Mouse (Mus musculus) urinary bladder, postnatal 36 days (tissue): Measurements from ENCODE around the gene Agbl1.
A peak's percentile ranks its signal among the peaks of the same experiment; 100 is the strongest.

Experiments
- DNase-seq, 2 experiments: peaks; one replicate each; pipeline ENCODE4 v3.0.0; 2022; ENCODE audit warnings: low spot score in 2 of 2, mixed read lengths in 1 of 2

Gene Agbl1

GRCm38 (mm10) chr7:76389240-76389639 is 159.6 kb downstream of the Agbl1 start:
- no peak for DNase-seq

DNA sequence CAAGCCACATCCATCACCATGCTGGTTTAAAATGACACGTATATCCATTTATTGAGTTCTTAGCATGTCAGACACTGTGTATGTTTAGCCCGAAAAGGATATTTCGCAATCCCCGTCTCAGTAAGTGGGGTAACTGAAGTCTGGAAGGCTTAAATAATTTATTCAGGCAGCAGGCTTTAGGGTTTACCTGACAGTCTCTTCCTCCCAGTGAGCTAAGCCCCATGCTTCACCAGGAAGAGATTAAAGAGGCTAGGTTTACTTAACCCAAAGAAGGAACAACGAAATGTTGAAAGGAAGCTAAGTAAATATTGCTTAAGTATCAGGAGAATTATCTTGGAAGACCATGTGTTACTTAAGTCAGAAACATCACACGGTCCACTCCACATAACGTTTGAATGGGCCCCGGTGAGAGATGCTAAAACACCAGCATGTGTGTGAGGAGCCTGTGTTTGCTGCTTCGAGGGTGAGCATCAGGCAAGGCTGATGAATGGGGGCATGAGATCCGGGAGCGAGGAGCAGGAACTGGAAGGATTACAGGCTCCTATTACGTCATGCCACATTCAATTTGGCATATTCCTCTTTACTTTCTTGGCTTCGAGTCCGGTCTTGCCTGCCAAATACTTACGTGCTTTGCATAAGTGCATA is 162.7 kb downstream of the Agbl1 start:
- DNase-seq: no peak

DNA sequence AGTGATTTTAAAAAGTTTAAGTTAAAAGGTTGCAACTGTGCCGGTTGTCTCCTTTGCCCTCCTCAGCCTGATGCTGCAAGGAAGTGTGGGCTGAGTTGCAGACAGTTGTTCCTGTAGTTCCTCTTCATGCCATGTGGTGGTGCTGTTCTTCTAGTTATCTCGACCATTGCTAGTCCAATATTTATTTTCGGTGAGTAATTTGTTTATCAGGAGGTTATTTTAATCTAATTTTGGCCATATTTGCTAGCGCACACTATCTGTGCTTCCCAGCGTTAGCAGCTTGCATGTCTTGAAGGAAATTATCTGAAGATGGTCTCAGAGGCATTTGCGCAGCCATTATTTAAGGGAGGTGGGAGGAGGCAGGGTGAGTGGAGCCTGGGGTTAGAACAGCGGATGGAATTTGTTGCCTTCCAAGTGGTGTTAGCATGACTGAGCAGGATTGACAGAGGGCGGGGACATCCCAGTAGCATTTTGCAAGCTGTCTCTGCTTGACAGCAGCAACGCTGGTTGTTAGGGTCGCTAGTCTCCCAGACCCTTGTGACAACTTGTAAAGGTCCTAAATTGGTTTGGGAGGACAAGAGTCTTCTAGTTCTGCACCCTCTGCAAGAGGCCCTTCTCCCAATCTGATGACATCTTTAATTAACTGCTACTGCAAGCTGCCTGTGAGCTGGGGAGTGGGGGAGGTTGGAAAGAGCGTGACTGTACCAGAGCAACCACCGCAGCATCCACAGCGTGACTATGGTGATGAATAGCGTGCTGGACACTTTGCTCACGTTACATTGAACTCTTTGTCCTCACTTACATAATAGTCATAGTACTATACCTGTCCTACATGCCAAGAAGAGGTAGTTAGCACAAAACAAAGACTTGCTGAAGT is 163.5 kb downstream of the Agbl1 start:
- DNase-seq: peak; percentile 60 to 61

DNA sequence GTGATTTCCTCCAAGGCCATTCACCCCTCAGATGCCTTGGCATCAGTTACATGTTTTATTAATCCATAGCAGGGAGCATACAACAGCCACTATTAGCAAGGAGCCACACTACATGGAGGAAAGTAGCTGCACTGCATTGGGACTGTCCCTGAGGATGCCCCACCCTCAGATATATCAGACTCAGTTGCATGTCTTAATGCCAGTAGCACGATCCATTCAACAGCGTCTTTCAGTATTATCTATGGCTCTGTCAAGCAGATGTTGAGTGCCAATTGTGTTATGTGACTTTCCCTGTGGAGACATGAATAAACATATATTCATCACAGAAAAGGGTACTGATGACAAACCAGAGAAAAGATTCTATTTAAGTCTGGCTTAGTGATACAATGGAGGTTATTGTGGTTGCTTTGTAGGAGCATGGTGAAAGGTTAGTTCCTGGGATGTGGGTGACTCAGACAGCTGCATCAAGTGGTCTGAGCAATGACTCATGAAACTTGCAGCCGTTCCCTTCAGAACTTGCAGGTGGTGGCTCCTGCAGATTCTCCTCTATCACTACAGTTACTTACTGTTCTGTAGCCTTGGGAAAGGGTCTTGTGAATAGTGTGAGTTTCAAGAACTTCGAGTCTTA is 178.4 kb downstream of the Agbl1 start:
- no peak for DNase-seq

GRCm38 (mm10) chr7:76409020-76409419 is 179.3 kb downstream of the Agbl1 start:
- no peak for DNase-seq

GRCm38 (mm10) chr7:76410403-76411180 is 180.9 kb downstream of the Agbl1 start:
- DNase-seq: no peak

- no peak for DNase-seq
Measured at GRCm38 (mm10) chr7:76411933-76412587, 182.4 kb downstream of the Agbl1 start.

GRCm38 (mm10) chr7:76416084-76416597 is 186.5 kb downstream of the Agbl1 start:
- DNase-seq: no peak

DNA sequence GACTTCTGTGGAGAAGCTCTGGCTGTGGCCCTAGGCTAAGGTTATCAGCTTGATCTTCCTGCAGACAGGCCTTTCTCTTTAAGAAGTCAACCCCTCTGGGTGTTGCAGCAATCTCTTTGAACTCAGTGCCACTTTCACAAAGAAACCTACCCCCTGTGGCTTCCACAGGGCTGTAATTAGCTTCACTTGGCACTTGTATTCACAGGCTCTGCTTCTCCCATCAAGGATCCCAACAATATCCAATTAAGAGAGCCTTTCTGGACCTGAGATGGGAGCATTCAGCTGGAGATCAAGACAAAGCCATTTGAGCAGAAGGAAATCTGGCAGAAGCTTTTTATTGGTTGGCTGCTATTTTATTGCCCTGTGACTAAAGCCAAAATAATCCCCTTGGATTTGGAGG is 208.9 kb downstream of the Agbl1 start:
- DNase-seq: peak in 1 of 2 experiments; percentile 1

GRCm38 (mm10) chr7:76438988-76439387 is 209.3 kb downstream of the Agbl1 start:
- no peak for DNase-seq

- DNase-seq: no peak
Measured at GRCm38 (mm10) chr7:76462361-76463001, 232.8 kb downstream of the Agbl1 start.

GRCm38 (mm10) chr7:76466427-76466826 is 236.7 kb downstream of the Agbl1 start:
- no peak for DNase-seq

GRCm38 (mm10) chr7:76474233-76474632 is 244.5 kb downstream of the Agbl1 start:
- no peak for DNase-seq

- no peak for DNase-seq
Measured at GRCm38 (mm10) chr7:76485546-76485945, 255.9 kb downstream of the Agbl1 start.

- DNase-seq: no peak
Measured at GRCm38 (mm10) chr7:76487519-76487918, 257.8 kb downstream of the Agbl1 start.

- DNase-seq: no peak
Measured at GRCm38 (mm10) chr7:76524291-76524690, 294.6 kb downstream of the Agbl1 start.

- no peak for DNase-seq
Measured at GRCm38 (mm10) chr7:76546456-76546855, 316.8 kb downstream of the Agbl1 start.

GRCm38 (mm10) chr7:76547313-76547712 is 317.6 kb downstream of the Agbl1 start:
- DNase-seq: no peak

DNA sequence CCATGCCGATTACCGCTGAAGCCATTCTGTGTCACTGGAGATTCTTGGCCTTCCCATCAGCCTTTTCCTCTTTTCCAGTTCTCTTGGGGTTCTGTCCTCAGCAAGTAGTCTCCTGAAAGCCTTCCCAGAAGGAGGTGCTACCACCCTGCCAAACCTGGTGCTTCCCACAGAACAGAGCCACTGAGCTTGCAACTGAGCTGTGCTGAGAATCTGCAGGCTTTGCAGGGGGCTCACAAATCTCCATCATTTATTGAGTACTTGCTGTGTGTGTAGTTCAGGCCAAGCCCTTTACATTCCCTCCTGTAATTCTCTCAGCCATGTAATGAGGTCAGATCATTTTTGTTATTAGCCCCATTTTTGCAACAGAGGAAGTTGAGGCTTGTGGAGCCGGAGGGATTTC is 322.2 kb downstream of the Agbl1 start:
- DNase-seq: no peak

- no peak for DNase-seq
Measured at GRCm38 (mm10) chr7:76560564-76561258, 331.0 kb downstream of the Agbl1 start.
